Mouse (Mus musculus): ENCODE measurements around the gene Cerkl. TPM values are rescaled to one million over a fixed set of nuclear protein-coding genes. Genes with fewer than 3 reads are reported as not detected.

Gene Cerkl
- total and polyA plus RNA-seq, 3 experiments = 3.5 to 7.4 TPM; not detected in 1

DNA sequence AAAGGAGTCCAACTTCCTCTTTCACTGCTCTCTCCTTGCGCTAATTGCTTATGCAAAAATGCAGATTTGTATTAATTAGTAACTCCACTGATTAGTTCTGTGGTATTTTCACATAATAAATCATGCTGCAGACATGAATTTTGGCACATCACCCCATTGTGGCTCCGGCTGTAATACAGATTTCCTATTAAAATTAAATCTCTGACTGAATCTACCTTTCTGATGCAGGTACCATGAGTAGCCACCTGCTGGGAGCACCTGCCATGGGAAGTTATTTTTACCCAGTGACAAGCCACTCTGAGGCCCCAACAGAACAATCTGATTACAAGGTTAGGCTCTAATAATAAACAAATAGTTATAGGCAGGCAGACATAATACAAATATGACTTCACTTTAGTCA, 5.3 kb upstream of the Cerkl start:
- no peak for TF ChIP-seq GATA1 (IDR thresholded peaks at IDR 0.05; ENCODE audit: low read depth, low read length)
- TF ChIP-seq MAZ (IDR thresholded peaks at IDR 0.05; ENCODE audit: low read depth, low read length) = no peak
- TF ChIP-seq USF2 (IDR thresholded peaks at IDR 0.05; ENCODE audit: borderline replicate concordance in 1 of 2, insufficient read depth in 1 of 2, low read depth in 1 of 2, low read length in 2 of 2) = no peak
- TF ChIP-seq ZC3H11A (IDR thresholded peaks at IDR 0.05; ENCODE audit: low read depth, low read length) = no peak
- TF ChIP-seq NELFE (IDR thresholded peaks at IDR 0.05; ENCODE audit: low read depth, low read length) = no peak
- no peak for TF ChIP-seq MAX (IDR thresholded peaks at IDR 0.05; ENCODE audit: low read length)
- no peak for TF ChIP-seq SIN3A (IDR thresholded peaks at IDR 0.05; ENCODE audit: low read length)
- no peak for TF ChIP-seq RAD21 (IDR thresholded peaks at IDR 0.05; ENCODE audit: low read depth, low read length)
- TF ChIP-seq ETS1 (IDR thresholded peaks at IDR 0.05; ENCODE audit: low read depth, low read length) = no peak
- TF ChIP-seq SMC3 (IDR thresholded peaks at IDR 0.05; ENCODE audit: low read depth, low read length) = no peak
- TF ChIP-seq EP300 (IDR thresholded peaks at IDR 0.05; ENCODE audit: low read depth in 1 of 2, low read length in 2 of 2) = no peak
- TF ChIP-seq HCFC1 (IDR thresholded peaks at IDR 0.05; ENCODE audit: low read depth, low read length) = no peak
- no peak for TF ChIP-seq JUND (IDR thresholded peaks at IDR 0.05; ENCODE audit: low read depth, low read length)
- TF ChIP-seq MEF2A (IDR thresholded peaks at IDR 0.05; ENCODE audit: extremely low read depth, insufficient replicate concordance, low read depth, low read length, poor library complexity, severe bottlenecking) = no peak
- Histone ChIP-seq H3K4me3 (ENCODE audit: control insufficient read depth in 1 of 2, insufficient read depth in 1 of 2, low read depth in 2 of 2, low read length in 2 of 2) (no peak overlapping the region), H3K9ac (ENCODE audit: control insufficient read depth, low read depth, low read length, poor library complexity, severe bottlenecking) (no peak overlapping the region), H3K27me3 (ENCODE audit: control insufficient read depth in 1 of 2, insufficient read depth in 2 of 2, low read length in 2 of 2) (no peaks in the 10 kb centered on the region; a peak in 1 of 4 replicates), H3K27ac (ENCODE audit: control insufficient read depth, low read depth, low read length) (no peak overlapping the region), H3K9me3 (replicated peaks; ENCODE audit: insufficient read depth, low read length) (no peaks in the 10 kb centered on the region), H3K4me1 (ENCODE audit: control insufficient read depth in 1 of 2, insufficient read depth in 2 of 2, low read length in 2 of 2) (no peaks in the 10 kb centered on the region), H3K79me2 (ENCODE audit: control insufficient read depth, insufficient read depth, low read length, poor library complexity) (no peaks in the 10 kb centered on the region), H3K36me3 (ENCODE audit: control insufficient read depth in 1 of 2, insufficient read depth in 2 of 2, low read length in 2 of 2) (no peaks in the 10 kb centered on the region)
- no peak for DNase-seq (ENCODE audit: low read depth, low spot score)

DNA sequence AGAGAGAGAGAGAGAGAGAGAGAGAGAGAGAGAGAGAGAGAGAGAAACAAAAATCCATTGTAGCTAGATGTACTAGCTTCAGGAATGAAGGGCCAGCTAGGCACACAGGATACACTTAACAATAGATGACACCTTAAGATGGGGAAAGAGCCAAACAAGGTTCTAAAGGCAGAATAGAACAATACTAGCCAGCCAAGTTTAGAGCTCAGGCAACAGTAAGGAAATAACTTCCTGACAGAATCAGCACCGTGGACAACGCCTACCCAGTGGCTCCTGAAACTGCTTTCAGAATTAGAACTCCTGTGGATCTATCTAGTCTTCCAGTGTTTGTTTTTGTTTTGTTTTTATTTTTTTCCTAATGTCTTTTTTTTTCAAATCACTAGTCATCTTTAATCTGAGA, 4.0 kb upstream of the Cerkl start:
- Histone ChIP-seq H3K4me1 (ENCODE audit: control insufficient read depth in 1 of 2, insufficient read depth in 2 of 2, low read length in 2 of 2) (no peaks in the 10 kb centered on the region), H3K4me3 (ENCODE audit: control insufficient read depth in 1 of 2, insufficient read depth in 1 of 2, low read depth in 2 of 2, low read length in 2 of 2) (no peak overlapping the region), H3K9me3 (replicated peaks; ENCODE audit: insufficient read depth, low read length) (no peaks in the 10 kb centered on the region), H3K79me2 (ENCODE audit: control insufficient read depth, insufficient read depth, low read length, poor library complexity) (no peaks in the 10 kb centered on the region), H3K9ac (ENCODE audit: control insufficient read depth, low read depth, low read length, poor library complexity, severe bottlenecking) (no peak overlapping the region), H3K27me3 (ENCODE audit: control insufficient read depth in 1 of 2, insufficient read depth in 2 of 2, low read length in 2 of 2) (no peaks in the 10 kb centered on the region; a peak in 1 of 4 replicates), H3K27ac (ENCODE audit: control insufficient read depth, low read depth, low read length) (no peak overlapping the region), H3K36me3 (ENCODE audit: control insufficient read depth in 1 of 2, insufficient read depth in 2 of 2, low read length in 2 of 2) (no peaks in the 10 kb centered on the region)
- TF ChIP-seq NELFE (IDR thresholded peaks at IDR 0.05; ENCODE audit: low read depth, low read length) = no peak
- no peak for TF ChIP-seq E2F4 (IDR thresholded peaks at IDR 0.05; ENCODE audit: borderline replicate concordance, low read depth, low read length)
- TF ChIP-seq ELF1 (IDR thresholded peaks at IDR 0.05; ENCODE audit: low read depth, low read length) = no peak
- no peak for TF ChIP-seq EP300 (IDR thresholded peaks at IDR 0.05; ENCODE audit: low read depth in 1 of 2, low read length in 2 of 2)
- TF ChIP-seq MEF2A (IDR thresholded peaks at IDR 0.05; ENCODE audit: extremely low read depth, insufficient replicate concordance, low read depth, low read length, poor library complexity, severe bottlenecking) = no peak
- TF ChIP-seq RCOR1 (IDR thresholded peaks at IDR 0.05; ENCODE audit: low read depth, low read length) = no peak
- no peak for TF ChIP-seq MYC (IDR thresholded peaks at IDR 0.05; ENCODE audit: low read depth, low read length)
- TF ChIP-seq ETS1 (IDR thresholded peaks at IDR 0.05; ENCODE audit: low read depth, low read length) = no peak
- TF ChIP-seq POLR2AphosphoS2 (IDR thresholded peaks at IDR 0.05; ENCODE audit: low read length) = no peak
- no peak for TF ChIP-seq USF2 (IDR thresholded peaks at IDR 0.05; ENCODE audit: borderline replicate concordance in 1 of 2, insufficient read depth in 1 of 2, low read depth in 1 of 2, low read length in 2 of 2)
- no peak for TF ChIP-seq TBP (IDR thresholded peaks at IDR 0.05; ENCODE audit: low read depth, low read length)
- TF ChIP-seq MYB (IDR thresholded peaks at IDR 0.05; ENCODE audit: low read depth, low read length) = no peak
- no peak for TF ChIP-seq CTCF (IDR thresholded peaks at IDR 0.05 in 2 of 3, conservative IDR thresholded peaks at IDR 0.05 in 1 of 3; ENCODE audit: control insufficient read depth in 1 of 3, insufficient read depth in 1 of 3, low read depth in 2 of 3, low read length in 3 of 3, poor library complexity in 1 of 3, severe bottlenecking in 1 of 3)
- TF ChIP-seq GABPA (IDR thresholded peaks at IDR 0.05; ENCODE audit: low read depth, low read length) = no peak
- no peak for TF ChIP-seq MAZ (IDR thresholded peaks at IDR 0.05; ENCODE audit: low read depth, low read length)
- TF ChIP-seq TCF12 (IDR thresholded peaks at IDR 0.05; ENCODE audit: low read depth, low read length) = no peak
- DNase-seq (ENCODE audit: low read depth, low spot score) = peak; percentile 31
